Mouse (Mus musculus) cortical plate, adult 2 months (tissue): Measurements from ENCODE around the gene Unk.

ENCODE experiments used
- CTCF ChIP-seq: fragments of 200-500 bp; IDR thresholded peaks from 2 replicates; pipeline ENCODE4 v1.5.1; 2011; ENCODE audit warnings: mild to moderate bottlenecking, control low read depth, low read length; ENCODE audit not compliant: insufficient read depth; ENCODE audit errors: extremely low read depth
- POLR2A ChIP-seq: fragments of 200-500 bp; IDR thresholded peaks from 2 replicates; pipeline ENCODE4 v1.6.1; 2011; ENCODE audit warnings: mild to moderate bottlenecking, low read length, control low read depth; ENCODE audit not compliant: insufficient read depth; ENCODE audit errors: extremely low read depth

- TF ChIP-seq CTCF (no peak), POLR2A (no peak)
Observed at GRCm38 (mm10) chr11:116053510-116054229, 23.5 kb downstream of the Unk start.
